Mouse (Mus musculus): ENCODE results near the gene Myh8. TPM values are rescaled to one million over a fixed set of nuclear protein-coding genes. Genes with fewer than 3 reads are reported as not detected.
A peak's percentile ranks its signal among the peaks of the same experiment; 100 is the strongest.

Gene Myh8
- under 1 TPM in 1 of 2 experiments, not detected in 1; 0.05 TPM for total RNA-seq (2021)

GRCm38 (mm10) chr11:67276601-67277174, at the start of gene Myh8:
Gene Myh8 (plus strand): TSS chr11:67277124.
- intact Hi-C loops (cut with DNase I) = no loop called here
- DNase-seq (ENCODE audit: low spot score) = no peak

- intact Hi-C loops (cut with DNase I) = no loop called here
Observed at GRCm38 (mm10) chr11:67228731-67229130, 48.2 kb upstream of the Myh8 start.

DNA sequence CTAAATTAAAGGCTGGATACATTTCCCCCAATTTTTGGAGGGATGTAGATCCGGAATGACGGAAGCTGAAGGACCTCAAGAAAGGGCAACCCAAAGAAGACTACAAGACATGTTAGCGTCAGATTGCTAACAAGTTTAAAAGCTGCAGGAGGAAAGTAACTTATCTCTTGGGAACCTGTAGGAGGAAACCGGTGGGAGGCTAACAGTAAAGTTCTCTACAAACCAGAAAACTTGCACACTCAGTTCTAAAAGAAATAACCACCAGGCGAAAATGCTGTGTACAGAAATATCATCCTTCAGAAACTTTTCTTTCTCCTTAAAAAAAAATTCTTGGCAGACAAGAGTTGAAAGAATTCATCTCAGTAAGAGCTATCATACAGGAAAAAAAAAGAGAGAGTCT, 47.8 kb upstream of the Myh8 start:
- intact Hi-C loops (cut with DNase I) = no loop called here

More at GRCm38 (mm10) chr11:67228731-67229130, 48.2 kb upstream of the Myh8 start:
- DNase-seq (ENCODE audit: low spot score) = no peak

GRCm38 (mm10) chr11:67229946-67230345, 47.0 kb upstream of the Myh8 start:
- intact Hi-C loops (cut with DNase I) = no loop called here

More for the DNA sequence above, 47.8 kb upstream of the Myh8 start:
- no peak for DNase-seq (ENCODE audit: low spot score)

GRCm38 (mm10) chr11:67235639-67236358, 41.1 kb upstream of the Myh8 start:
- intact Hi-C loops (cut with DNase I) = loop anchor here (2.0 kb wide), 1 partner anchor 123 kb away; no protein-coding TSS in a partner anchor
- no peak for DNase-seq (ENCODE audit: low spot score)

More at GRCm38 (mm10) chr11:67229946-67230345, 47.0 kb upstream of the Myh8 start:
- peak; percentile 8 for DNase-seq (ENCODE audit: low spot score)

DNA sequence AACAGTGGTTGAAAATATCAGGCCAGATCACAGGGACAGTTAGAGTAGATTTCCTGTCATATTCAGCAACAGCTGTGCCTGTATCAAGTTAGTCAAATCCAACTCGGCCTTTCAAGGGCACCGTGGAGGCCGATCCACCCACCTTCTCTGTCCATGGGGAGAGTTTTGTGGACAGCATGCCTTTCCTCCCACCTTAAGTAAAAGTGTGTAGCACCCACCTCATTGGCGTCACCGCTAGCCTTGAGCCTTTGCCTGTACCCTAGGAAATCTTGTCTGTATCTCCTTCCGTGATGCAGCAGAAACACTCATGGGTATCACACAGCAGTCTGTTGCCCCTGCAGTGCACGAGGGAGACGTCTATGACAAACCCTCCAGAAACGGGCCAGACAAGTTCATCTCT, 40.1 kb upstream of the Myh8 start:
- no peak for DNase-seq (ENCODE audit: low spot score)
- intact Hi-C loops (cut with DNase I) = no loop called here

GRCm38 (mm10) chr11:67237481-67238079, 39.3 kb upstream of the Myh8 start, which contains the start of gene Myh4:
Gene Myh4 (plus strand): TSS chr11:67238029.
- intact Hi-C loops (cut with DNase I) = no loop called here
- no peak for DNase-seq (ENCODE audit: low spot score)

DNA sequence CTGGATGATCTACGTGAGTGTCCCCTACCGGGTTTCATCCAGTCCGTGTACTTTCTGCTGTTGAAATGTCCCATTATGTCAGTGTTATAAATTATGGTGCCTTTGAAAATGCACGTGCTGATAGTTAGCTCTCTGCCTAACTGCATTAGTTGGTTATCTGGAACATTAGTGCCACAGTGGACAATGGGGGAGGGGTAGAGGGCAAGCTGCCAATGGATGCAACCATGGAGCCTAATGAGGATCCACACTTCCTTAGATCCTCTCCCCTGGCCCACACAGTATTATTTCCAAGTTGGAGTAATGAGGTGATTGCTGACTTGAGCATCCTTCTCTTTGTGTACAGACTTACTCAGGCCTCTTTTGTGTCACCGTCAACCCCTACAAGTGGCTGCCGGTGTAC, 35.9 kb upstream of the Myh8 start:
- intact Hi-C loops (cut with DNase I) = no loop called here

GRCm38 (mm10) chr11:67253691-67254090, 23.2 kb upstream of the Myh8 start:
- no peak for DNase-seq (ENCODE audit: low spot score)
- intact Hi-C loops (cut with DNase I) = no loop called here

More for the DNA sequence above, 35.9 kb upstream of the Myh8 start:
- DNase-seq (ENCODE audit: low spot score) = no peak

DNA sequence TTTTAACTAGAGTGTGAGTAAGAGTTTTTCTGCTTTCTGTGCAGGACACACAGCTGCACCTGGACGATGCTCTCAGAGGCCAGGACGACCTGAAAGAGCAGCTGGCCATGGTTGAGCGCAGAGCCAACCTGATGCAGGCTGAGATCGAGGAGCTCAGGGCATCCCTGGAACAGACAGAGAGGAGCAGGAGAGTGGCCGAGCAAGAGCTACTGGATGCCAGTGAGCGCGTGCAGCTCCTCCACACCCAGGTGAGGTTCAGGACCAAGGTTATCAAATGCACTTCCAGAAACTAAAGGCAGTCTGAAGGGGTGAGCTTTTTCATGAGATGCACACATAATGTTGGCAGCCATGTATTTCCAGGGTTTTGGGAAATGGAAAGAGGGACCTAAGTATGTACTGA, 19.9 kb upstream of the Myh8 start:
- intact Hi-C loops (cut with DNase I) = no loop called here
- DNase-seq (ENCODE audit: low spot score) = no peak

DNA sequence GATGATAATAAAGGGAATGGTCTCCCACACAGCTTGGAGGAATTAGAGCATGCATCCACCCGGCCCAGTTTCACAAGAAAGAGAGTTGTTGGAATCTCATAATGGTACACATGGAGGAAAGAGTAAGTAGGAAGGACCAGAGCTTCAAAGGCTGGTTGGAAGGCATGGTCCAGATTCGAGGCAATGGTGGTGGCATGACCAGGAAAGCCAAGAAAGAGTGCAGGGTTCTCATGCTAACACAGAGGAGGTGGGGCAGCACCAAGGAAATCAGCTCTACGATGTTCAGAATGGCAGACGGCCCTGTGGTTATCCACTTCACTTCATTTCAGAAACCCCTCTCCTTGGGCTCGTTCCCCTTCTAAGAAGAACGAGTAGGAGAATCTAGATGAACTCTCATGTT, 16.0 kb upstream of the Myh8 start:
- intact Hi-C loops (cut with DNase I) = no loop called here

GRCm38 (mm10) chr11:67293440-67293839, 16.5 kb downstream of the Myh8 start:
- intact Hi-C loops (cut with DNase I) = no loop called here

More for the DNA sequence above, 16.0 kb upstream of the Myh8 start:
- DNase-seq (ENCODE audit: low spot score) = no peak

DNA sequence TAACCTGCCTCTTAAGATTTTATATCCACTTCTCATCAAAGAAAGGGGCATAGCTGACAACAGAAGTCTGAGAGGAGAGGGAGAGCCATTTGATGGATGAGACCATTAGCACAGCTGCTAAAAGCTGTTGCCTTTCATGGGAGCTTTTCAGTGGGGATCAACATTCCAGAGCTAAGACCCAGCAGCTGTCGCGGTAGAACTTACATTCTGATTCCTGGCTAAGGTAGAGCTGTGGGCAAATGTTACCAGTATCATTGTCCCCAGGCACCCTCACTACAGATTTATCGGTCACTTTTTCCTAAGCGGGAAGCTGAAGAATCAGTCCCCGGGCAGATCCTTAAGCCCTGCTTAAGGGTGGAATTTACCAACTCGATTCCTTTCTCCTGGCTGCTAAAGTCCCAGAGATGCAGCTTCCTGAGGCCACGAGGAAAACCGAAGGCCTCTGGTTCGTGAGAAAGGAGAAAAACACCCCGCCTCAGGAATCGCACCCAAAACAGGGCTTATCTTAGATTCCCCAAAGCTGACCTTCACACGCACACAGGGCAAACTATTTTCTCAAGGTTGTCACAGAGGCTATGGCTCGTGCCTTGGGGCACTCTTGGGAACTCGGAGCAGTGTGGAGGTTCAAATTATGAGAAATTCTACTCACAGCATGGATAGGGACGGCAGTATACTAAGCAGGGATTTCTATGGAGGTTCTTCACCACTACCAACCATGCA, 37.0 kb downstream of the Myh8 start:
- DNase-seq (ENCODE audit: low spot score) = no peak
- intact Hi-C loops (cut with DNase I) = no loop called here

More at GRCm38 (mm10) chr11:67293440-67293839, 16.5 kb downstream of the Myh8 start:
- DNase-seq (ENCODE audit: low spot score) = no peak

- intact Hi-C loops (cut with DNase I) = no loop called here
- no peak for DNase-seq (ENCODE audit: low spot score)
Observed at GRCm38 (mm10) chr11:67321358-67321757, 44.4 kb downstream of the Myh8 start, which contains the start of gene Myh13. Gene Myh13 (plus strand): TSS chr11:67321658.

- DNase-seq (ENCODE audit: low spot score) = no peak
- intact Hi-C loops (cut with DNase I) = no loop called here
Observed at GRCm38 (mm10) chr11:67326536-67326935, 49.6 kb downstream of the Myh8 start.

- DNase-seq (ENCODE audit: low spot score) = no peak
- intact Hi-C loops (cut with DNase I) = no loop called here
Observed at GRCm38 (mm10) chr11:67344556-67344955, 67.6 kb downstream of the Myh8 start.

DNA sequence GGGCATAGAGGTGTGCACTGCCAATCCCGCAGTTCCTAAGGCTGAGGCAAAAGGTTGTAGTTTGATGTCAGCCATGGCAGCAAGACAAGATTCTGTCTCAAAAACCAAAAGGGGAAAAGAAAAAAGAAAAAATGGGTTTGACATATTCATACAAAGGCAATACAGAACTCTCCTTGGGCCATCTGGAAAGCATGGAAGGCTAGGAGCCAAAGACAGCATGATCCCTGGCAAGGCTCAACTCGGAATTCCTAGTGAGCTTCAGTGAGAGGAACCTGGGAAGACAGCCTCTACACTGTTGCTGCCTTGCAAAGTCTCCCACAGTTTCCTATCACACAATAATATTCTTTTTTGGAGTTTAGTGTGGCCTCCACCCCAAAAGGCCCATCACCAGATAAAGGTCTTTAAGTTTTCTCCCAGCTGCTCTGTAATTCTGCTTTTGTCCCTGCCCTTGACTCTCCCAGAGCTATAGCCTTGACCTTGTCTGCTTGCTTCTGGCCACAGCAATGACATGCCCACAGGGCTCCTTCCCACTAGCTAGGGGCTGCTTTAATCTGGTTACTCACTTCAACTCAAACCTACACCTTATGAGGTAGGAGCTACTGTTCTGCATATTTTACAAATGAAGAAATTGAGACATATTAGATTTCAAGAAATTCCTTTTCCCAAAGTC, 68.4 kb downstream of the Myh8 start:
- DNase-seq (ENCODE audit: low spot score) = no peak
- intact Hi-C loops (cut with DNase I) = no loop called here

DNA sequence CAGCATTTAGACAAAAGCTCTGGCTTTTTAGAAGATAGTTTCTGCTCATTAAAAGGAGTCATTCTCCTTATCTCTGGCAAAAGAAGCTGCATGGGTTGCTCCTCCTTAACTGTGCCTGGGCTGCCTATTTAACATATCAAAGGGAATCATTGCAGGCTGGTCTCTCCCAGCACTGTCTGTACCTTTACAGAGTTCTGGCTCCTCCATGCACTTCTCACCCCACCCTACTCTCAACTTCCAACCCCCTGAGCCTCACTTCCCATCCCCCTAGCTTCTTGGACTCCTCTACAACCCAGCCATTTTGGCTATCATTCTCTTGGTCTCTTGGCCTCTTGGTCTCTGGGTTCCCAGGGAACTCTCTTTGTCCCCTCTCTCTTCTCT, 68.9 kb downstream of the Myh8 start:
- intact Hi-C loops (cut with DNase I) = no loop called here
- DNase-seq (ENCODE audit: low spot score) = no peak

- intact Hi-C loops (cut with DNase I) = no loop called here
- no peak for DNase-seq (ENCODE audit: low spot score)
Observed at GRCm38 (mm10) chr11:67350153-67350768, 73.3 kb downstream of the Myh8 start.

Measured in heart, postnatal 25 days (tissue).